Mouse (Mus musculus) forebrain, embryonic 12.5 days (tissue): ENCODE data around the gene Cct5. TPM values are rescaled to one million over a fixed set of nuclear protein-coding genes. Genes with fewer than 3 reads are reported as not detected.
A peak's percentile ranks its signal among the peaks of the same experiment; 100 is the strongest.
"Not testable (repeated sequence)": the region's sequence is repeated elsewhere in the genome, so short reads cannot be mapped to it uniquely, and the experiment has no call there.

Experiments
- ATAC-seq: fragments of 200-750 bp; cut with Nextera tagmentation; 2 replicates; pipeline ENCODE4 v1.8.0; 2017; ENCODE audit warnings: moderate TSS enrichment; ENCODE audit not compliant: low FRiP score
- H3K27ac ChIP-seq: fragments of 300-500 bp; sonication (generic); 2 replicates; pipeline ENCODE4 v1.5.1; 2016; ENCODE audit warnings: mild to moderate bottlenecking
- H3K27me3 ChIP-seq: fragments of 300-500 bp; sonication (generic); 2 replicates; pipeline ENCODE4 v1.6.1; 2016; ENCODE audit warnings: mild to moderate bottlenecking
- H3K36me3 ChIP-seq: fragments of 300-500 bp; sonication (generic); replicated peaks from 2 replicates; pipeline ENCODE4 v1.6.1; 2016; ENCODE audit warnings: mild to moderate bottlenecking
- H3K4me1 ChIP-seq: fragments of 300-500 bp; sonication (generic); 2 replicates; pipeline ENCODE4 v1.6.1; 2016
- H3K4me2 ChIP-seq: fragments of 300-500 bp; sonication (generic); 2 replicates; pipeline ENCODE4 v1.6.1; 2016; ENCODE audit warnings: mild to moderate bottlenecking, moderate library complexity
- H3K4me3 ChIP-seq: fragments of 300-500 bp; sonication (generic); replicated peaks from 2 replicates; pipeline ENCODE4 v1.5.1; 2016; ENCODE audit warnings: mild to moderate bottlenecking
- H3K9ac ChIP-seq: fragments of 300-500 bp; sonication (generic); 2 replicates; pipeline ENCODE4 v1.6.1; 2016; ENCODE audit warnings: mild to moderate bottlenecking
- H3K9me3 ChIP-seq: fragments of 300-500 bp; sonication (generic); 2 replicates; pipeline ENCODE4 v1.6.1; 2016
- WGBS: fragments of 180-500 bp; shearing (Covaris S2); methylation state at CpG from one replicate; pipeline ENCODE4 v1.1.7; 2016; 5-methylcytosine and 5-hydroxymethylcytosine counted together
- polyA plus RNA-seq: library from polyadenylated mRNA; unstranded; fragments of >200 nt; fragmentation: Nextera tagmentation; extraction: Ambion mirVana; gene quantifications from 2 replicates; pipeline ENCODE4 v1.2.1, GENCODE M21; 2016

The Cct5 gene
- polyA plus RNA-seq, 1 experiment from 2014 or later = 617 TPM

GRCm38 (mm10) chr15:31595651-31596050, 6.0 kb downstream of the Cct5 start:
- no peak for ATAC-seq
- Histone ChIP-seq H3K4me1 (peaks cover 18% of the 10 kb centered on the region), H3K4me3 (no peak overlapping the region), H3K27me3 (no peaks in the 10 kb centered on the region), H3K9me3 (no peaks in the 10 kb centered on the region), H3K36me3 (peaks cover 68% of the 10 kb centered on the region), H3K27ac (no peak overlapping the region), H3K4me2 (no peak overlapping the region), H3K9ac (no peak overlapping the region)
- WGBS = 91% methylated on average over 7 of the region's 7 CpGs

DNA sequence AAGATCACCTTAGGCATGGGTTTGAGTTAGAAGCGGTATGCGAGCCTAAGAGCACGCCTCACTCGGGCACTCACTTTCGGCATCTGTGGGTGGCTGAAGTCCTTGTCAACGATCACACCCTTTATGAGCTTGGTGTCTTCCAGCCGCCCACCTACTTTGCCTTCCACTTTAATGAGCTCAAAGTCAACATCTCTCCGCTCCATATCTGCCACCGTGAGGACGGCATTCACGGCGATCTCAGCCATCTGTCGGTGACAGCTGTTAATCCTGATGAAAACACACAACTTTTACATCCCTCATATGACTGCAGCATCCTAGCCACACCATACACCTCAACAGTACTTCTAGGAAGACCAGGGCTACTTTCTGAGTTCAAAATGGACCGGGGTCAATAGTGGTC, 7.3 kb downstream of the Cct5 start:
- Histone ChIP-seq H3K9ac (no peak overlapping the region), H3K36me3 (peaks cover 82% of the 10 kb centered on the region), H3K27ac (no peak overlapping the region), H3K9me3 (no peaks in the 10 kb centered on the region), H3K4me2 (no peak overlapping the region), H3K4me3 (no peak overlapping the region), H3K4me1 (peaks cover 5% of the 10 kb centered on the region), H3K27me3 (no peaks in the 10 kb centered on the region)
- ATAC-seq = no peak
- 92% methylated on average over 14 of the region's 14 CpGs for WGBS

- H3K36me3 ChIP-seq = peaks cover 82% of the 10 kb centered on the region
- no peak for ATAC-seq
- H3K9ac ChIP-seq = no peak overlapping the region
- no peak overlapping the region for H3K4me3 ChIP-seq
- H3K9me3 ChIP-seq = no peaks in the 10 kb centered on the region
- WGBS = 92% methylated on average over 8 of the region's 8 CpGs
- H3K4me2 ChIP-seq = no peak overlapping the region
- no peak overlapping the region for H3K27ac ChIP-seq
- H3K27me3 ChIP-seq = no peaks in the 10 kb centered on the region
- H3K4me1 ChIP-seq = no peaks in the 10 kb centered on the region
Measured at GRCm38 (mm10) chr15:31592531-31592930, 9.1 kb downstream of the Cct5 start.

DNA sequence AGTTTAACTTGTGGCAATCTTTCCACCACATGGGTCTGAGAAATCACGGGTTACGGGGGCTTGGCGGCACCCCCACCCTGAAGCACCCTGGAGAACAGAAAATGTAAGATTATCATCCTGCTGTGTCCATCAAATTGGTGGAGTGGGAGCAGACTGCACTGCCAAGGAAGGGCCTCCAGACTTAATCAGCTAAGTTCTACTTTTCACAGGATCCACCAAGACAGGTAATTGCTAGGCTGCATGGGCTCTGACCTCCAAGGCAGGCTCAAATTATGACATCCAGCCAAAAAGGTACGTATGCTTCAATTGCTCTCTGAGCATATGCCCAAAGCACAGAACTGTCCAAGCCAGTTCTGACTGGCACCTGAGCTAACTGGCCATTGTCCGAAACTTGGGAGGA, 11.4 kb downstream of the Cct5 start:
- Histone ChIP-seq H3K36me3 (peaks cover 63% of the 10 kb centered on the region), H3K4me2 (no peak overlapping the region), H3K4me3 (no peak overlapping the region), H3K27ac (no peak overlapping the region), H3K9me3 (no peaks in the 10 kb centered on the region), H3K9ac (no peak overlapping the region), H3K27me3 (no peaks in the 10 kb centered on the region), H3K4me1 (no peaks in the 10 kb centered on the region)
- 94% methylated on average over 5 of the region's 5 CpGs for WGBS
- ATAC-seq = no peak

GRCm38 (mm10) chr15:31588989-31589640, 12.5 kb downstream of the Cct5 start:
- H3K27me3 ChIP-seq = no peaks in the 10 kb centered on the region
- no peak overlapping the region for H3K4me3 ChIP-seq
- no peaks in the 10 kb centered on the region for H3K9me3 ChIP-seq
- no peak overlapping the region for H3K9ac ChIP-seq
- H3K4me2 ChIP-seq = no peak overlapping the region
- WGBS = 66% methylated on average over 8 of the region's 8 CpGs
- no peaks in the 10 kb centered on the region for H3K4me1 ChIP-seq
- no peak for ATAC-seq
- H3K36me3 ChIP-seq = peaks cover 53% of the 10 kb centered on the region
- H3K27ac ChIP-seq = no peak overlapping the region

DNA sequence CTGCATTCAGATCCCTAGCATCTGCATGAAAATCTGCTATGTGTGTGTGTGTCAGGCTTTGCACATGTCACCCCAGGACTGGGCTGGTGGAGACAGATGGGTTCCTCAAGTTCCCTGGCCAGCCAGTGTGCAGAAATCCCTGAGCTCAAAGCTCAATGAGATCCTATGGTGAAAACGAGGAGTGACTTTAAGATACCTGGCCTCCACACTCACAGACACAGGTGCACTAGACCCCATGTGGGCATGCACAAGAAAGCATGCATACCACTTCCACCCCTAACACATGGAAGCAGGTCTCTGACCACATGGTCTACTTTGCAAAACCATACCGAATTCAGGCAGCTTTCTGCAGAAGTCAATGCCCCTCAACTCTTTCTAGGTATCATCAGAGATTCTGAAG, 13.8 kb downstream of the Cct5 start:
- no peak overlapping the region for H3K27ac ChIP-seq
- 86% methylated on average over 2 of the region's 2 CpGs for WGBS
- ATAC-seq = no peak

DNA sequence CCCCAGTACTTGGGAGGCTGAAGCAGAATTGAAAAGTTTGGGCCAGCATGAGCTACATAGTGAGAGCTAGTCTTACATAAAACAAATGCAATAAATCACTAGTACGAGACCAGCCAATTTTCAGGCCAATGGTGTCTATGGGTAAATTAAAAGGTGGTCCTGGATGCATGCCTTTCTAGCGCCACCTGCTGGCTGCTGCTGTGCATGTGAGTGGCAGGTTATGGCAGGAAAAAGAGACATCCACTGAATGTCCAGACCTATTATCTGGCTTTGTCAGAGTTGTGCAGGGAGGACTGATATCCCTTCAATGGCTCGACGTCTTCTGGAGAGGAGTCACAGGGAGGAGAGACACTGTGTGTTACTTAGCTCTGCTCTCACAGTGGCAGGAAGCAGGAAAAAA, 15.1 kb downstream of the Cct5 start:
- 4% methylated on average over 4 of the region's 4 CpGs for WGBS
- ATAC-seq = peak; percentile 61

More for the DNA sequence above, 13.8 kb downstream of the Cct5 start:
- H3K36me3 ChIP-seq = peaks cover 39% of the 10 kb centered on the region
- H3K4me3 ChIP-seq = no peak overlapping the region
- no peaks in the 10 kb centered on the region for H3K27me3 ChIP-seq
- no peak overlapping the region for H3K9ac ChIP-seq
- no peaks in the 10 kb centered on the region for H3K4me1 ChIP-seq
- H3K4me2 ChIP-seq = no peak overlapping the region
- no peaks in the 10 kb centered on the region for H3K9me3 ChIP-seq

GRCm38 (mm10) chr15:31586088-31586487, 15.5 kb downstream of the Cct5 start:
- no peak overlapping the region for H3K9ac ChIP-seq
- H3K4me3 ChIP-seq = no peak overlapping the region
- no peak overlapping the region for H3K27ac ChIP-seq
- no peak for ATAC-seq
- H3K9me3 ChIP-seq = no peaks in the 10 kb centered on the region
- no peaks in the 10 kb centered on the region for H3K4me1 ChIP-seq
- no peaks in the 10 kb centered on the region for H3K27me3 ChIP-seq
- peaks cover 22% of the 10 kb centered on the region for H3K36me3 ChIP-seq
- no peak overlapping the region for H3K4me2 ChIP-seq
- WGBS = 92% methylated on average over 5 of the region's 5 CpGs

More for the DNA sequence above, 15.1 kb downstream of the Cct5 start:
- no peaks in the 10 kb centered on the region for H3K4me1 ChIP-seq
- H3K9me3 ChIP-seq = no peaks in the 10 kb centered on the region
- no peak overlapping the region for H3K4me3 ChIP-seq
- no peaks in the 10 kb centered on the region for H3K27me3 ChIP-seq
- no peak overlapping the region for H3K27ac ChIP-seq
- peaks cover 27% of the 10 kb centered on the region for H3K36me3 ChIP-seq
- H3K9ac ChIP-seq = no peak overlapping the region
- H3K4me2 ChIP-seq = no peak overlapping the region

GRCm38 (mm10) chr15:31585238-31585637, 16.4 kb downstream of the Cct5 start:
- Histone ChIP-seq H3K27ac (no peak overlapping the region), H3K9ac (no peak overlapping the region), H3K4me2 (no peak overlapping the region), H3K9me3 (no peaks in the 10 kb centered on the region), H3K36me3 (peaks cover 14% of the 10 kb centered on the region), H3K27me3 (no peaks in the 10 kb centered on the region), H3K4me3 (no peak overlapping the region), H3K4me1 (no peaks in the 10 kb centered on the region)
- 88% methylated on average over 7 of the region's 7 CpGs for WGBS
- no peak for ATAC-seq

- ATAC-seq = no peak
- 91% methylated on average over 13 of the region's 13 CpGs for WGBS
- no peak overlapping the region for H3K4me3 ChIP-seq
- no peak overlapping the region for H3K4me2 ChIP-seq
- no peak overlapping the region for H3K27ac ChIP-seq
- no peaks in the 10 kb centered on the region for H3K4me1 ChIP-seq
- H3K27me3 ChIP-seq = no peaks in the 10 kb centered on the region
- H3K36me3 ChIP-seq = no peaks in the 10 kb centered on the region
- H3K9ac ChIP-seq = no peak overlapping the region
- H3K9me3 ChIP-seq = no peaks in the 10 kb centered on the region
Measured at GRCm38 (mm10) chr15:31583304-31584085, 18.1 kb downstream of the Cct5 start.

DNA sequence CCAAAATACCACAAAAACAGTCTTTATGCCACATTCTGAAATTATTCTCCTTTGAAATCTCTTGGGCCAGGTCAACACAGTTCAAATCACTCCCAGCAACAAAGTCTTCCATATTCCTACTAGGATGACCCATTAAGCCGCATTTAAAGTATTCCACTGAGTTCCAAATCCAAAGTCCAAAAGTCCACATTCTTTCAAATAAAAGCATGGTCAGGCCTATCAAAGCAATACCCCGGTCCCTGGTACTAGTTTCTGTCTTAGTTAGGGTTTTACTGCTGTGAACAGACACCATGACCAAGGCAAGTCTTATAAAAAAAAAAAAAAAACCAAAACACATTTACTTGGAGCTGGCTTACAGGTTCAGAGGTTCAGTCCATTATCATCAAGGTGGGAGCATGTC, 20.5 kb downstream of the Cct5 start:
- not testable (repeated sequence) for H3K4me2 ChIP-seq, H3K9ac ChIP-seq, H3K4me3 ChIP-seq, H3K36me3 ChIP-seq, H3K27ac ChIP-seq, H3K27me3 ChIP-seq, H3K4me1 ChIP-seq, ATAC-seq, H3K9me3 ChIP-seq
- WGBS = 89% methylated on average over 2 of the region's 2 CpGs

DNA sequence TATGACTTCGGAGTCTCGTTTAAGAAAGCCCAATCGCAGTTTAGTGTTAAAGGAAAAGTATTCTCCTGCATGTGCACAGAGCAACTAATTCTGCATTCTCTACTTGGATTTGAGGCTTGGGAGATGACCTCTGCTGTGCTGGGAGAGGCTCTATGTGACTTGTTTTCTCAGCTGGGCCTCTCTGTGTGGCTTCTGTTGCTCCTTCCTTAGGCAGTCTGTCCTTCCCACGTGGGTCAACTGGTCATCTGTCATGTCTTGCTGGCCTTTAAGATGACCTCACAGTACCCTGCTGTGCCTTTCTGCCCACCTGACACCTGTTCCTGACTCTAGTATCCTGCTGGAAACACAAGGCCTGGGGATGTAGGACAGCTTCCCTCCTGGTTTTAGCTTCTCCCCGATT, 25.5 kb downstream of the Cct5 start:
- H3K27ac ChIP-seq = no peak overlapping the region
- no peaks in the 10 kb centered on the region for H3K9me3 ChIP-seq
- H3K4me3 ChIP-seq = no peak overlapping the region
- no peaks in the 10 kb centered on the region for H3K36me3 ChIP-seq
- no peak overlapping the region for H3K4me2 ChIP-seq
- H3K27me3 ChIP-seq = no peaks in the 10 kb centered on the region
- 74% methylated on average over 5 of the region's 5 CpGs for WGBS
- no peak overlapping the region for H3K9ac ChIP-seq
- no peaks in the 10 kb centered on the region for H3K4me1 ChIP-seq
- ATAC-seq = no peak

- H3K27ac ChIP-seq = no peak overlapping the region
- H3K36me3 ChIP-seq = no peaks in the 10 kb centered on the region
- H3K4me1 ChIP-seq = 0 out of 2 replicates have a peak, but pooled peaks cover 3% of the 10 kb centered on the region
- H3K4me3 ChIP-seq = no peak overlapping the region
- ATAC-seq = no peak
- H3K27me3 ChIP-seq = no peaks in the 10 kb centered on the region
- no peak overlapping the region for H3K9ac ChIP-seq
- H3K9me3 ChIP-seq = no peaks in the 10 kb centered on the region
- no peak overlapping the region for H3K4me2 ChIP-seq
Measured at GRCm38 (mm10) chr15:31573692-31574091, 27.9 kb downstream of the Cct5 start.
